Mouse (Mus musculus) testis, adult 2 months (tissue): ENCODE data around the gene Nodal. TPM values are rescaled to one million over a fixed set of nuclear protein-coding genes. Genes with fewer than 3 reads are reported as not detected.
A peak's percentile ranks its signal among the peaks of the same experiment; 100 is the strongest.

ENCODE experiments used
- H3K27ac ChIP-seq: fragments of 200-500 bp; 2 replicates; pipeline ENCODE4 v1.5.1; 2012; ENCODE audit warnings: low read depth, low read length; ENCODE audit not compliant: control insufficient read depth, insufficient read depth
- H3K27me3 ChIP-seq: fragments of 200-500 bp; 2 replicates; pipeline ENCODE4 v1.6.1; 2012; ENCODE audit warnings: mild to moderate bottlenecking, low read length, moderate library complexity; ENCODE audit not compliant: control insufficient read depth, insufficient read depth
- H3K36me3 ChIP-seq: fragments of 200-500 bp; 2 replicates; pipeline ENCODE4 v1.6.1; 2012; ENCODE audit warnings: mild to moderate bottlenecking, low read length; ENCODE audit not compliant: control insufficient read depth, insufficient read depth
- H3K4me1 ChIP-seq: fragments of 200-500 bp; 2 replicates; pipeline ENCODE4 v1.6.1; 2012; ENCODE audit warnings: low read length; ENCODE audit not compliant: control insufficient read depth, insufficient read depth
- H3K4me3 ChIP-seq: fragments of 200-500 bp; 2 replicates; pipeline ENCODE4 v1.5.1; 2012; ENCODE audit warnings: low read depth, mild to moderate bottlenecking, low read length, moderate library complexity, mixed read lengths; ENCODE audit not compliant: control insufficient read depth
- CTCF ChIP-seq: fragments of 200-500 bp; IDR thresholded peaks from 2 replicates; pipeline ENCODE4 v1.5.1; 2012; ENCODE audit warnings: low read depth, mild to moderate bottlenecking, inconsistent platforms, low read length, moderate library complexity; ENCODE audit not compliant: control insufficient read depth, insufficient read depth, insufficient replicate concordance
- POLR2A ChIP-seq: fragments of 200-500 bp; IDR thresholded peaks from 2 replicates; pipeline ENCODE4 v1.6.1; 2012; ENCODE audit warnings: low read depth, mild to moderate bottlenecking, inconsistent platforms, low read length, moderate library complexity; ENCODE audit not compliant: control insufficient read depth
- polyA plus RNA-seq: library from polyadenylated mRNA; depleted of rRNA; stranded (reverse); fragments of >200 nt; gene quantifications from 2 replicates; pipeline ENCODE4 v1.2.3, GENCODE M21; 2012; rRNA removed

The Nodal gene
- polyA plus RNA-seq: 0.06 TPM in 1 of 2 replicates, not detected in the other

DNA sequence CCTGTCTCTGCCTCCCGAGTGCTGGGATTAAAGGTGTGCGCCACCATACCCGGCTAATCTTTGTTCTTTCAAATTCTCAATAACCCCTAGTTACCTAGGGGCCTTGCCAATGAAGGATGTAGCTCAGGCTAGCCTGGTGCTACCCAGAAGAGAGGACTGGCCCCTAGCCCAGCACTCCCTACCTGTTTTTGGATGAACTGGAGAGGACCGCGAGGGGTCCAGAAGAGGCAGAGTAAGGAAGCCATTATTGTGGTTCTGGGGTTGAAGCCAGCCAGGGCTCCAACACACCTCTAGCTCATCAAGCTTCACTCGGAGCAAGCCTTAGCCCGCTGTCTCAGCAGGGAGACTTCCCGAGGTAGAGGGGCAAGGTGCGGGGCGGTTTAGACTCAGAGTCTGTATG is at the start of gene Nodal:
Nodal (plus strand) TSS at position 301 of the 400 bp plus-strand sequence.
- Histone ChIP-seq H3K36me3 (no peaks in the 10 kb centered on the region), H3K27ac (no peak within 1 kb of the TSS), H3K4me1 (peaks cover 4% of the 10 kb centered on the region), H3K27me3 (no peaks in the 10 kb centered on the region; the same call in 1 of the 2 replicates), H3K4me3 (peak within 1 kb of the TSS; percentile 51)
- TF ChIP-seq POLR2A: no peak
- no peak for TF ChIP-seq CTCF

DNA sequence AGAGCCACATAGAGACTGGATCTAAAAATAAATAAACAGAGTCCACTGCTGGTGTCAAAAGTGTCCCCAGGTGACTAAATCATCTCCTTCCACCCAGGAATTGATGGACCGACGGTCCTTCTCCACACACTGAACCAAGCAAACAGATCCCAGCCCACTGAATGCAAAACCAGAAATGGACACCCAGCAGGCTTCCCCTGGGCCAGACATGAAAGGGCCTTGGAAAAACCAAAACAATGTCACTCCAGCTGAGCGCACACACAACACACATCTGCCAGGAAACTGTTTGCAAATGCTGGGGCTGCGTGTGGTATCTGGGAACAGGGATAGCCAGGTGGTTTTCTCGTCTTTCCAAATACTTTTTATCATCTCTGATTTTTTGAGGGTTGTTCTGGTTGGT is 48.0 kb upstream of the Nodal start:
- H3K36me3 ChIP-seq: no peaks in the 10 kb centered on the region
- H3K27me3 ChIP-seq: no peaks in the 10 kb centered on the region
- no peak overlapping the region for H3K27ac ChIP-seq
- peaks cover 4% of the 10 kb centered on the region; the same call in 1 of the 2 replicates for H3K4me1 ChIP-seq
- TF ChIP-seq CTCF (no peak), POLR2A (no peak)
- no peak overlapping the region for H3K4me3 ChIP-seq

DNA sequence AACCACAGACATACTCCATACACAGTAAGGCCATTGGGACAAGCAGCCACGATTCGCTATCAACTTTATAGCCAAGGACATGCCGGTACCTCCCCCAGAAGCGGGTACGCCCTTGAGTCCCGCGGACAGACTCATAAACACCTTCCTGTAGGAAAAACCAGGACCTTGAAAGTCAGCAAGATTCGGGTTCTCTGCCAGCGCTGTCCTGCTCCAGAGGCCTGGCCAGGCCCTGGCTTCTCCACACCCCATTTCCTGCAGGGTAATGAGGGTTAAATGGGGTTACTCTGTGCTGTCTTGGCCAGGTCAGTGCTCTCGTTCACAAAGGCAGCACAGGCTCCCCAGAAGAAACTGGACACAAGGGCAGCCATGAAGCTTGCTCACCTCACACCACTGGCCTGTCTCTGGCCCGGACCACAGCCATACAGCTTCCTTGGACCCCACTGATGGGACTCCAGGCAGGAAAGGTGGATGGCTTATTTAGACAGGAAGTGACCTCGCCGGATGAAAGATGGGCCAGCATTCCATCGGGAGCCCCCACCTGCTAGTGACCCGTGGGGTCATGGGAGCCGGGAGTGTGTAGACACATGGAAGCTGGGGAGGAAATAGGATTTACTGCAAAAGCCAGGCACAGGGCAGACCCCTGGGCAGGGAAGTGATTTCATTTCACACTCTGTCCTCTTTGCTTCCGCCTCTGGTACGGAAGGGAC is 47.3 kb upstream of the Nodal start:
- no peak for TF ChIP-seq CTCF
- TF ChIP-seq POLR2A: no peak
- Histone ChIP-seq H3K4me1 (peaks cover 4% of the 10 kb centered on the region; the same call in 1 of the 2 replicates), H3K27ac (peak overlapping the region; percentile 64), H3K4me3 (no peak overlapping the region), H3K27me3 (no peaks in the 10 kb centered on the region), H3K36me3 (no peaks in the 10 kb centered on the region)

GRCm38 (mm10) chr10:61371884-61372584 is 45.7 kb upstream of the Nodal start:
- Histone ChIP-seq H3K27ac (no peak overlapping the region), H3K27me3 (no peaks in the 10 kb centered on the region), H3K4me3 (no peak overlapping the region), H3K36me3 (no peaks in the 10 kb centered on the region), H3K4me1 (peaks cover 2% of the 10 kb centered on the region; the same call in 1 of the 2 replicates)
- TF ChIP-seq POLR2A (no peak), CTCF (no peak)

- Histone ChIP-seq H3K27ac (no peak overlapping the region), H3K4me1 (peaks cover 2% of the 10 kb centered on the region; the same call in 1 of the 2 replicates), H3K27me3 (no peaks in the 10 kb centered on the region), H3K4me3 (no peak overlapping the region), H3K36me3 (no peaks in the 10 kb centered on the region)
- TF ChIP-seq POLR2A (no peak), CTCF (no peak)
Measured at GRCm38 (mm10) chr10:61372585-61372923, 45.2 kb upstream of the Nodal start.

DNA sequence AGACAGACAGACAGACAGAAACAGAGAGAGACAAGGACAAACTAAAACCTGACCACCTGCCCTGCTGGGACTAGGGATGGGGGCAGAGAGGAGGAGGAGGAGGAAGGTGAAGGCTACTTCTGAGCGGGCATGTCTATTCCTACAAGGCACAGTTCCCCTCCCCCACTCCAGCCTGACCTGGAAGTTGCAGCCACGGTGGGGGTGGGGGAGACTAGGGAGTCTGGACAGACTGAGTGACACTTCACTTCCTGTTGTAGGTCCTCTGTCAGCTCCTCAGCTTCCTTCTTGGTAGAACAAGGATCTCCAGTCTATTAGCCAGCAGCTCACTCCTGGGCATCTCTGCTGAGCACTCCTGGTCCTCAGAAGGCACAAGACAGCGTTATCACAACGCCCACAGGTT is 43.7 kb upstream of the Nodal start:
- H3K4me3 ChIP-seq: no peak overlapping the region
- peaks cover 7% of the 10 kb centered on the region for H3K4me1 ChIP-seq
- H3K27ac ChIP-seq: no peak overlapping the region
- TF ChIP-seq POLR2A (no peak), CTCF (no peak)
- H3K36me3 ChIP-seq: no peaks in the 10 kb centered on the region
- H3K27me3 ChIP-seq: no peaks in the 10 kb centered on the region

DNA sequence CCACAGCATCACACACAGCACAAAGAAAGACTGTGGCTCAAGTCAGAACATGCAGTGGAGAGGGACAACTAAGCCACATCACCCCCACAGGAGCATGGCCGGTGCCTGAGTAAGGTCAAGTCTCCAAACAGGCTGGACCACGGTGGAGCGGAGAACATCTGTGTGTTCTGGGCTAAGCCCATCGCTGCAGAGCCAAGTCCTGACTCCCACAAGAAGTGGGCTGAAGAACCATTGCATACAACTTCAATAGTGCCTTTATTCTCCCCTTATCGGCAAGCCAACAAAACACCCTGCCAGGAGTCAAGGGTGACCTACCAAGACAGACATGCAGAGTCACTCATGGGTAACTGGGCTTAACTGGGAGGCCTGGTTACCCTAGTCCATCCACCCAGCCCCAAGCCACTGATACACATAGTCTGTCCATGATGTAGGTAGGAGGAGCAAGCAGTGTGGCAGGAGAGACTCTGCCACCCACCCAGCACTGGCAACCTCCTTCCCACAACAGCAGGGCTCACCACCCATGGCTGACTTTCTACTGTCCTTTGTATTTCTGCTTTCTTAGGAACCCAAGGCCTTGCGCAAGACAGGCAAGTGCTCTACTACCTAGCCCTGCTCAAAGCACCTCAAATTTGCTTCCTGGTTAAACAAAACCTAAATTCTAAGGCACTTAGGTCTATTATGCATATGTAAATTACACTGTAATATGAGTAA is 42.8 kb upstream of the Nodal start:
- H3K27ac ChIP-seq: no peak overlapping the region
- H3K36me3 ChIP-seq: no peaks in the 10 kb centered on the region
- TF ChIP-seq CTCF (no peak), POLR2A (no peak)
- no peaks in the 10 kb centered on the region for H3K27me3 ChIP-seq
- H3K4me1 ChIP-seq: peaks cover 7% of the 10 kb centered on the region
- H3K4me3 ChIP-seq: no peak overlapping the region
